Mouse (Mus musculus): Measurements from ENCODE around the gene Tmem108. TPM values are rescaled to one million over a fixed set of nuclear protein-coding genes. Genes with fewer than 3 reads are reported as not detected.

Gene Tmem108
- polyA plus RNA-seq, 1 experiment from 2014 or later = 9.6 TPM

DNA sequence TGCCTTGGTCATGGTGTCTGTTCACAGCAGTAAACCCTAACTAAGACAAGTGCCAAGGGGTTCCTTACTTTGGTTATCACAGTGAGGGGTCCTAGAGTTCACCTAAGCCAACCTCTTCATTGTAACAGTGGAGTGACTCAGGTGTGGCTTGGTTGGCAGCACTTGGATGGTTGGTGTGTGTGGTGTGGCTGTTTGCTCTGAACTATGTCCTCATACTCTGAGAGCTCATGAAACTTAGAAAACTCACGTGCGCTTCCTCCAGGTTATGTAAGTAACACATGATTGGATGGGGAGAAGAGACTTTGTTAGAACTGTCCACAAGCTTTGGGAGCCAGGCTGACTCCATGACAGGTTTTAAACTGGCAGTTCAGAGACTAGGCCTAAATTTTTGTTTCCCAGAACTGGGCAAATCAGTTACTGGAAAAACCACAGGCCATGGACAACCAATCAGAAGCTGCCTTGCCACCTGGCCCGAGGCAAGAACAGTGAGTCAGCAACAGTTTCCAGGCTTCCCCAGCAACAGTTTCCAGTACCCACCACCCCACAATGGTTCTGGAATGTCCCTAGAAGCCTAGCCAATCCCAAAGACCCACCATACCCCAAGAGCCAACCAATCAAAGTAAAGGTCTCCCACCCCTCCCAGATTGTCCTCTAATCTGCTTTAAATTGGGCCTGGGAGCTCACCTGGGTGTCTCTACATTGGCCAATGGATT, 257.9 kb downstream of the Tmem108 start:
- Histone ChIP-seq H3K9me3 (no peaks in the 10 kb centered on the region), H3K9ac (no peak overlapping the region), H3K27ac (no peak overlapping the region), H3K36me3 (no peaks in the 10 kb centered on the region), H3K4me2 (no peak overlapping the region), H3K27me3 (no peaks in the 10 kb centered on the region), H3K4me3 (no peak overlapping the region), H3K4me1 (peaks cover 26% of the 10 kb centered on the region)
- no peak for ATAC-seq (ENCODE audit: insufficient number of reproducible peaks, insufficient read depth, low FRiP score, low TSS enrichment, low read depth)
- 89% methylated on average over 3 of the region's 3 CpGs for WGBS

DNA sequence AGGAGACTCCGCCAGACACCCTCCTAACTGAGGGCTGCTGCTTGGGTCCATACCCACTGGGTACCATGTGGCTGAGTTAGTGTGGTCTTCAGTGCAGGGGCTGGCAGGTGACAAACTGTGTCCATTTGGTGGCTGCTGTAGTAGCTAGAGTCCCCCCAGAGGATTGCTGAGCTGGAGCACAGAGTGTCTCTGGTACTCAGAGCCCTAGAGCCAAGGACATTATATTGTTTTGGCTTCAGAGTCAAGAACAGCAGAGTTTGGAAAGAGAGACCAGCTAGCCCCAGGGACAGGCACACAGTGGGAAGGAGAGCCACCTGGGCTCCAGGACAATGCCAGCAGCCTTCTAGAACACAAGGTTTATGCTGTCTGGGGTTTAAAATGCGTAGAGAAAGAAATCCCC, 259.0 kb downstream of the Tmem108 start:
- no peak overlapping the region for H3K4me2 ChIP-seq
- H3K27ac ChIP-seq = no peak overlapping the region
- H3K4me1 ChIP-seq = peaks cover 26% of the 10 kb centered on the region
- WGBS = 85% methylated on average over 2 of the region's 2 CpGs
- ATAC-seq (ENCODE audit: insufficient number of reproducible peaks, insufficient read depth, low FRiP score, low TSS enrichment, low read depth) = no peak
- H3K27me3 ChIP-seq = no peaks in the 10 kb centered on the region
- H3K9me3 ChIP-seq = no peaks in the 10 kb centered on the region
- no peak overlapping the region for H3K4me3 ChIP-seq
- no peaks in the 10 kb centered on the region for H3K36me3 ChIP-seq
- H3K9ac ChIP-seq = no peak overlapping the region

GRCm38 (mm10) chr9:103501861-103502364, 259.7 kb downstream of the Tmem108 start:
- H3K9me3 ChIP-seq = no peaks in the 10 kb centered on the region
- H3K9ac ChIP-seq = no peak overlapping the region

GRCm38 (mm10) chr9:103499366-103499765, 262.3 kb downstream of the Tmem108 start:
- no peak overlapping the region for H3K4me2 ChIP-seq

More at GRCm38 (mm10) chr9:103501861-103502364, 259.7 kb downstream of the Tmem108 start:
- peaks cover 22% of the 10 kb centered on the region for H3K4me1 ChIP-seq
- no peaks in the 10 kb centered on the region for H3K27me3 ChIP-seq
- H3K4me2 ChIP-seq = no peak overlapping the region
- H3K4me3 ChIP-seq = no peak overlapping the region
- H3K27ac ChIP-seq = no peak overlapping the region
- H3K36me3 ChIP-seq = no peaks in the 10 kb centered on the region
- WGBS = 39% methylated on average over 14 of the region's 14 CpGs
- ATAC-seq (ENCODE audit: insufficient number of reproducible peaks, insufficient read depth, low FRiP score, low TSS enrichment, low read depth) = no peak

DNA sequence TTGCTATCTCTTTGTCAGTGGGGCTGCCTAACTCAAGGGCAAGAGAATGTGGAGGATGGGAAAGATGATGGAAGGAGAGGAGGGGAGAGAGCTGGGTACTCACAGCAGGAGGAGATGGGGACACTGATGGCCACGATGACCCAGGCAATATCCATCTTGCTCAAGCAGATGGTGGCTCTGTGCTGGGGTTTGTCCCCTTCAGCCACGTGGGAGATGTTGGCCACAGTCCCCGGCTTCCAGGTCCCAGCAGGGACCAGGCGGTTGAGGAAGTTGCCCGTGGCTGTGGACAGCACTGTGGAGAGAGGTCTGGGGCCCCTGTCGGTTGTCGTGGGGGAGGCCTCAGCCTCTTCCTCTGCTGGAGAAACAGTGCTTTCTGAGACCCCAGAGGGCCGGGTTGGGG, 262.9 kb downstream of the Tmem108 start:
- no peak for ATAC-seq (ENCODE audit: insufficient number of reproducible peaks, insufficient read depth, low FRiP score, low TSS enrichment, low read depth)
- Histone ChIP-seq H3K4me1 (peaks cover 28% of the 10 kb centered on the region), H3K36me3 (no peaks in the 10 kb centered on the region), H3K9ac (no peak overlapping the region), H3K27me3 (no peaks in the 10 kb centered on the region), H3K9me3 (no peaks in the 10 kb centered on the region), H3K27ac (no peak overlapping the region), H3K4me2 (no peak overlapping the region), H3K4me3 (no peak overlapping the region)
- WGBS = 76% methylated on average over 8 of the region's 8 CpGs

More at GRCm38 (mm10) chr9:103499366-103499765, 262.3 kb downstream of the Tmem108 start:
- Histone ChIP-seq H3K36me3 (no peaks in the 10 kb centered on the region), H3K27ac (no peak overlapping the region), H3K9ac (no peak overlapping the region), H3K9me3 (no peaks in the 10 kb centered on the region), H3K4me3 (no peak overlapping the region), H3K4me1 (peaks cover 25% of the 10 kb centered on the region), H3K27me3 (no peaks in the 10 kb centered on the region)
- WGBS = 87% methylated on average over 18 of the region's 18 CpGs
- no peak for ATAC-seq (ENCODE audit: insufficient number of reproducible peaks, insufficient read depth, low FRiP score, low TSS enrichment, low read depth)

DNA sequence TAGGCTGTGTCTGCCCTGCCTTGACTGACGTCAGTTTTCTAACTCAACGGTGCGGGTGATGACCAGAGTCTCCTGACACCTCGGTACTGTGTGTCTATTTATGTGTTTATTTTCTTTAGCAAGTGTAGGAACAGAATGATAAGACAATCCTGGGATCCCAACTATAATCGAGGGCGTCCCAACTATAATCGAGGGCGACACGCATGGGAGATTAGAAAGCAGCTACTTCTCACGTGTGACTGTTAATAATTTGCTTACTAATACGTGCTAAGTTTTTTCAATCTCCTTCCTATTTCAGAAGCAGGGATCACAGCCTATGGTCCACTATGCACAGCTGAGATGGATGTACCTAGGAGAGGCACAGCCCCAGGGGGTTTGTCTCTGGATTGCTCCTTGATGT, 266.2 kb downstream of the Tmem108 start:
- Histone ChIP-seq H3K9me3 (no peaks in the 10 kb centered on the region), H3K4me3 (no peak overlapping the region), H3K27me3 (no peaks in the 10 kb centered on the region), H3K27ac (no peak overlapping the region), H3K9ac (no peak overlapping the region), H3K4me2 (no peak overlapping the region), H3K4me1 (peaks cover 10% of the 10 kb centered on the region), H3K36me3 (no peaks in the 10 kb centered on the region)
- 75% methylated on average over 11 of the region's 11 CpGs for WGBS
- no peak for ATAC-seq (ENCODE audit: insufficient number of reproducible peaks, insufficient read depth, low FRiP score, low TSS enrichment, low read depth)

DNA sequence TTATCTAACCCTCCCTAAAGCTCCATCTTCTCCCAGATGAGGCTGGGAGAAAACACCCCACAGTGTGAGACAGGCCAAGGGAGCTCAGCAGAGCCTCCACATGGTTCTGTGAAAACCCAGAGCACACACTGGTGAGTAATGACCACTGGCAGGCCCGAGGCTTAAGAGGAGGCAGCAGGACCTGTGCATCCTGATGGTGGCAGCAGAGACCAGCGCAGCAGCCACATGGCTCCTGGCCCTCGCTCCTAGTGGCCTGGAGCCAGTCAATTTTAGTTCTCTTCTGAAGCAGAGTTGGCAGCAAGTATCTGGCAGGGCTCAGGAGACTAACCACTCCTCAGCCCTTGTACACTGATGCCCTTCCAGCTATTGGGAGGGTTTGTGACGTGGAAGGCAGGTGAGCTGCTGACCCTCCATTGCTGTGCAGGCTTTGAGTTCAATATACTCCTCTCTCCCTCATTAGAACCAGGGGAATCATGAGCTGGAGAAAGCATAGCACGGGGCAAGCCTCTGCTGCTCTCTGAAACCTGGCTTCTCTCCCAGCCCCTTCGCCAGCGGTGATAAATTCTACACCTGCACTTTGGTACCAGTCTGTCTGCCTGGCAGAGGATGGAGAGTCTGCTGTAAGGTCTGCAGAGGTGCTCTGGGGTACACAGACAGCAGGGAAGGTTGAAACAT, 267.2 kb downstream of the Tmem108 start:
- Histone ChIP-seq H3K27me3 (no peaks in the 10 kb centered on the region), H3K27ac (no peak overlapping the region), H3K4me2 (no peak overlapping the region), H3K36me3 (no peaks in the 10 kb centered on the region), H3K9me3 (no peaks in the 10 kb centered on the region), H3K4me3 (no peak overlapping the region), H3K4me1 (peaks cover 10% of the 10 kb centered on the region), H3K9ac (no peak overlapping the region)
- ATAC-seq (ENCODE audit: insufficient number of reproducible peaks, insufficient read depth, low FRiP score, low TSS enrichment, low read depth) = peak; percentile 64; the same call in 1 of the 2 replicates
- whole genome bisulfite sequencing = 35% methylated on average over 7 of the region's 7 CpGs

DNA sequence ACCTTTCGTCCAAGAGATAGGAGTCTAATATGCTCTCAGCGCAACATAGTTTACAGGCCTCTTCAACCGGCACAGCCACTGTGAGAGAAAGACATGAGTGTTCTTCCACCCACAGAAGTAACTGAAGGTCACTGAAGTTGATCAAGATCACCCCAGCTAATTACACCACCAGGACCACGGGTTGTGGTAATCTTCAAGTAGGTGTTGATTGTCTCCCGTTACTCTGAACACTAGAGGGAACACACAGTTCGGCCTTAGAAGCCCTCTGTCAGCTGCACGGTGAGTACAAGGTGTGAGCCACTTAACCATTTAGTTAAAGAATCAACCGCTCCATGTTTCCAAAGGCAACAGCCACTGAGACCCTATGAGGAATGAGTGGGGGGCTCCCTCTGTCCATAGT, 269.7 kb downstream of the Tmem108 start:
- Histone ChIP-seq H3K9me3 (no peaks in the 10 kb centered on the region), H3K4me2 (no peak overlapping the region), H3K4me3 (no peak overlapping the region), H3K9ac (no peak overlapping the region), H3K36me3 (no peaks in the 10 kb centered on the region), H3K27me3 (no peaks in the 10 kb centered on the region), H3K4me1 (peaks cover 12% of the 10 kb centered on the region), H3K27ac (no peak overlapping the region)
- WGBS = 81% methylated on average over 8 of the region's 8 CpGs
- no peak for ATAC-seq (ENCODE audit: insufficient number of reproducible peaks, insufficient read depth, low FRiP score, low TSS enrichment, low read depth)

GRCm38 (mm10) chr9:103490439-103490838, 271.2 kb downstream of the Tmem108 start:
- 20% methylated on average over 2 of the region's 2 CpGs for WGBS
- H3K36me3 ChIP-seq = no peaks in the 10 kb centered on the region
- no peak overlapping the region for H3K27ac ChIP-seq
- H3K27me3 ChIP-seq = no peaks in the 10 kb centered on the region
- H3K9me3 ChIP-seq = no peaks in the 10 kb centered on the region
- H3K9ac ChIP-seq = no peak overlapping the region
- no peak overlapping the region for H3K4me2 ChIP-seq
- H3K4me1 ChIP-seq = peaks cover 27% of the 10 kb centered on the region
- no peak overlapping the region for H3K4me3 ChIP-seq
- no peak for ATAC-seq (ENCODE audit: insufficient number of reproducible peaks, insufficient read depth, low FRiP score, low TSS enrichment, low read depth)

DNA sequence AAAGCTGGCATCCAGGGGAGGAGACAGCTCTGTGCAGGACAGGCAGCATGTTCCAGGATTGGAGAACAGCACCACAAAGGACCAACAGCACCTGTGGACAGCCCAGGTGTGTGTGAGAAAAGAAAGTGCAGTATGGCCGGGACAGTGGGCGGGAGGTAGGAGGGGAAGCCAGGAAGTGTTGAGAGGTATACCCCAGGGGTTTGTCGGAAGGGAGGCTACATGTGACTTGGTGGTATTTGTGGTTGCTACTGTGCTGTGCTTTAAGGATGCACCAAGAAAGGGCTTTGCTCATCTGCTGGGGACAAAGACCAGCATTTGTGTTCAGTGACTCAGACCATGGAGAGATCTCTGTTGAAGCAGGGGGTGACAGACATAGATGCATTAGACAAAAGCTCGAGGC, 271.8 kb downstream of the Tmem108 start:
- H3K36me3 ChIP-seq = no peaks in the 10 kb centered on the region
- no peaks in the 10 kb centered on the region for H3K27me3 ChIP-seq
- H3K4me2 ChIP-seq = no peak overlapping the region
- peaks cover 32% of the 10 kb centered on the region for H3K4me1 ChIP-seq
- no peaks in the 10 kb centered on the region for H3K9me3 ChIP-seq
- no peak overlapping the region for H3K27ac ChIP-seq
- H3K9ac ChIP-seq = no peak overlapping the region
- no peak for ATAC-seq (ENCODE audit: insufficient number of reproducible peaks, insufficient read depth, low FRiP score, low TSS enrichment, low read depth)
- 72% methylated on average over 4 of the region's 4 CpGs for WGBS
- H3K4me3 ChIP-seq = no peak overlapping the region

GRCm38 (mm10) chr9:103489096-103489495, 272.5 kb downstream of the Tmem108 start:
- H3K4me3 ChIP-seq = no peak overlapping the region
- 48% methylated on average over 7 of the region's 7 CpGs for WGBS

GRCm38 (mm10) chr9:103486262-103486661, 275.4 kb downstream of the Tmem108 start:
- no peaks in the 10 kb centered on the region for H3K27me3 ChIP-seq
- H3K9me3 ChIP-seq = no peaks in the 10 kb centered on the region
- H3K27ac ChIP-seq = peak overlapping the region; percentile 57; the same call in 1 of the 2 replicates
- no peak overlapping the region for H3K4me2 ChIP-seq
- H3K4me1 ChIP-seq = peaks cover 24% of the 10 kb centered on the region
- ATAC-seq (ENCODE audit: insufficient number of reproducible peaks, insufficient read depth, low FRiP score, low TSS enrichment, low read depth) = no peak
- H3K9ac ChIP-seq = no peak overlapping the region
- no peak overlapping the region for H3K4me3 ChIP-seq
- WGBS = 76% methylated on average over 6 of the region's 6 CpGs
- no peaks in the 10 kb centered on the region for H3K36me3 ChIP-seq

More at GRCm38 (mm10) chr9:103489096-103489495, 272.5 kb downstream of the Tmem108 start:
- Histone ChIP-seq H3K27me3 (no peaks in the 10 kb centered on the region), H3K9me3 (no peaks in the 10 kb centered on the region), H3K4me1 (peaks cover 25% of the 10 kb centered on the region), H3K36me3 (no peaks in the 10 kb centered on the region), H3K9ac (0 out of 2 replicates have a peak overlapping the region, but pooled peaks have one; percentile 11), H3K27ac (no peak overlapping the region), H3K4me2 (no peak overlapping the region)
- ATAC-seq (ENCODE audit: insufficient number of reproducible peaks, insufficient read depth, low FRiP score, low TSS enrichment, low read depth) = no peak

Data from embryonic facial prominence, embryonic 13.5 days (tissue).